Mouse (Mus musculus) heart, embryonic 11.5 days (tissue): Measurements from ENCODE around the gene Adgrl2. TPM values are rescaled to one million over a fixed set of nuclear protein-coding genes. Genes with fewer than 3 reads are reported as not detected.

ENCODE experiments used
- ATAC-seq: fragments of 200-750 bp; cut with Nextera tagmentation; replicated peaks from 2 replicates; pipeline ENCODE4 v1.8.0; 2017; ENCODE audit warnings: moderate library complexity; ENCODE audit not compliant: insufficient number of reproducible peaks, low FRiP score, low TSS enrichment
- H3K27ac ChIP-seq: fragments of 300-500 bp; sonication (generic); 2 replicates; pipeline ENCODE4 v1.5.1; 2014; ENCODE audit warnings: mild to moderate bottlenecking, low read depth, low read length
- H3K27me3 ChIP-seq: fragments of 300-500 bp; sonication (generic); 2 replicates; pipeline ENCODE4 v1.6.1; 2014; ENCODE audit warnings: mild to moderate bottlenecking, low read length, mixed read lengths; ENCODE audit not compliant: control insufficient read depth, insufficient read depth
- H3K36me3 ChIP-seq: fragments of 300-500 bp; sonication (generic); 2 replicates; pipeline ENCODE4 v1.6.1; 2014; ENCODE audit warnings: mild to moderate bottlenecking, low read length, moderate library complexity, mixed read lengths; ENCODE audit not compliant: control insufficient read depth, insufficient read depth
- H3K4me1 ChIP-seq: fragments of 300-500 bp; sonication (generic); 2 replicates; pipeline ENCODE4 v1.6.1; 2014; ENCODE audit warnings: low read length; ENCODE audit not compliant: control insufficient read depth, insufficient read depth
- H3K4me2 ChIP-seq: fragments of 300-500 bp; sonication (generic); 2 replicates; pipeline ENCODE4 v1.6.1; 2014; ENCODE audit warnings: mild to moderate bottlenecking, moderate library complexity
- H3K4me3 ChIP-seq: fragments of 300-500 bp; sonication (generic); 2 replicates; pipeline ENCODE4 v1.5.1; 2014; ENCODE audit warnings: low read depth, low read length
- H3K9ac ChIP-seq: fragments of 300-500 bp; sonication (generic); 2 replicates; pipeline ENCODE4 v1.6.1; 2014; ENCODE audit warnings: mild to moderate bottlenecking, low read depth, low read length, moderate library complexity
- H3K9me3 ChIP-seq: fragments of 300-500 bp; sonication (generic); replicated peaks from 2 replicates; pipeline ENCODE4 v1.6.1; 2016; ENCODE audit warnings: low read length; ENCODE audit not compliant: control insufficient read depth
- WGBS: fragments of 180-500 bp; shearing (Covaris S2); extraction: QIAGEN DNeasy Blood & Tissue Kit; methylation state at CpG from one replicate; pipeline ENCODE4 v1.1.7; 2014; ENCODE audit not compliant: insufficient replicate concordance; 5-methylcytosine and 5-hydroxymethylcytosine counted together
- polyA plus RNA-seq: library from polyadenylated mRNA; unstranded; fragments of >200 nt; fragmentation: Nextera tagmentation; extraction: Ambion mirVana; gene quantifications from 2 replicates; pipeline ENCODE4 v1.2.1, GENCODE M21; 2014

Adgrl2 gene
- polyA plus RNA-seq, 1 experiment from 2014 or later = 37.3 TPM

DNA sequence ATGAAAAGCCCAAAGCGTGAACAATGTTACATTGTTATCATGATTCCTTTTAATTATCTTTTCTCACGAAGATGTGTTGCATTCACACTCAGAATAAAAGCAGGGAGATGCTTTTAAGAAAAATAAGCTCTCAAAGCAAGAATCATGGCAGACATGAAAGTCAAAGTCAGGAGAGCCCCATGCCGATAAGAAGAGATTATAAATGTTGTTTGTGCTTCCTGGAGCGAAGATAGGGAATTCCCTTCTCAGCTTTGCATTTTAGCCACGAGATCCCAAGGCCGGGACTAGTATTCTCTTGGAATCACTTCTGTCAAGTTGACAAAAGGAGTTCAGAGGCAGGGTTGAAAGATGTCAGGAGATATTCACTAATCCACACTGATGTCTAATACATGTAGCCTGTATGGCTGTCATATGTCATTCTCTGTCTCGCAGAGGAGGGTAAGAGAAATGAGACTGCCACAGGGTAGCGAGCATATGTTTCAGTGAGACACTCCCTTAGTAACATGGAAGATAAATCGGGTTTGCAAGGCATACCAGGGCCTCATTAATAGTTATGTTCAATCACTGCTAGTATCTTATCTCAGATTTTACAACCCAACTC is 42.5 kb downstream of the Adgrl2 start:
- no peak for ATAC-seq
- 36% methylated on average over 9 of the region's 9 CpGs for WGBS
- Histone ChIP-seq H3K27ac (no peak overlapping the region), H3K4me1 (peaks cover 17% of the 10 kb centered on the region), H3K4me2 (0 out of 2 replicates have a peak overlapping the region, but pooled peaks have one; percentile 4), H3K9me3 (no peaks in the 10 kb centered on the region), H3K36me3 (no peaks in the 10 kb centered on the region), H3K27me3 (no peaks in the 10 kb centered on the region), H3K4me3 (no peak overlapping the region), H3K9ac (no peak overlapping the region)

DNA sequence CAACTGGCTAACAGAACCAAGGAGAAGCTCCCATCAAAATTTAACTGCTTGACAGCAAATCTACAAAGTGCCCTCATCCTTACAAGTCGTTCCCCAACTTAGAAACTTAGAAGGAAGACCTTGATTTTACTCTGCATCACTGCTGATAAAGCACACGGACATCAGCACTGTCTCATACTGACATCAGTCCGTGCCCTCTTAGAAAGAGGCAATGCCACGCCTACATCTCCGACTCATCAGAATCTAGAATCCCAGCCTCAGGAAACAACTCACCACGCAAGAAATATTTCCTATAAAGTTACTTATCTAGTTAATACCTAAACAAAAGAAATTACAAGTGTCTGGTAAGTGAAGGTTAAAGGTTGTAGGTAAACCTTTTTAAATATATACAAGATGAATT is 43.1 kb downstream of the Adgrl2 start:
- no peak overlapping the region for H3K27ac ChIP-seq
- H3K9me3 ChIP-seq = no peaks in the 10 kb centered on the region
- no peak overlapping the region for H3K4me2 ChIP-seq
- no peaks in the 10 kb centered on the region for H3K36me3 ChIP-seq
- H3K27me3 ChIP-seq = no peaks in the 10 kb centered on the region
- H3K9ac ChIP-seq = no peak overlapping the region
- 49% methylated on average over 6 of the region's 6 CpGs for WGBS
- peaks cover 20% of the 10 kb centered on the region for H3K4me1 ChIP-seq
- H3K4me3 ChIP-seq = no peak overlapping the region
- ATAC-seq = no peak

DNA sequence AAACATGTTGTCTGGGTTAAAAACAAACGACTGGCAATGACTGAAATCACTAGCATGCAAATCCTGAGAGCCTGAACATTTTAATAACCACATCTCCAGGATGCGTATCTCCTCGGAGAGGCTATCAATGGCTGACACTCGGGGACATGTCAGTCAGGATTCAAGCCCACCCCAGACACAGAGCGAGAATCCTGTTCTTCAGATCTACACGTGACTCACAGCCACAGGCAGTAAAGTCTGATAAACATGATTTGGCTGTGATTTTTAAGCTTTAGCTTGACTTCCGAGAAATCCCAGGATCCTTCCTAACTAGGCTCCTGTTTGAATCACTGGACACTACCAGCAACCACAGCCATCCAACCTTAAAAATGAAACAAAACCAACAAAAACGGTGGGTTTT is 44.8 kb downstream of the Adgrl2 start:
- Histone ChIP-seq H3K9ac (peak overlapping the region; percentile 61; the same call in 1 of the 2 replicates), H3K4me2 (peak overlapping the region; percentile 55), H3K27me3 (no peaks in the 10 kb centered on the region), H3K36me3 (no peaks in the 10 kb centered on the region), H3K4me1 (peaks cover 20% of the 10 kb centered on the region), H3K4me3 (no peak overlapping the region), H3K27ac (peak overlapping the region; percentile 50), H3K9me3 (no peaks in the 10 kb centered on the region)
- 22% methylated on average over 8 of the region's 8 CpGs for WGBS
- no peak for ATAC-seq

DNA sequence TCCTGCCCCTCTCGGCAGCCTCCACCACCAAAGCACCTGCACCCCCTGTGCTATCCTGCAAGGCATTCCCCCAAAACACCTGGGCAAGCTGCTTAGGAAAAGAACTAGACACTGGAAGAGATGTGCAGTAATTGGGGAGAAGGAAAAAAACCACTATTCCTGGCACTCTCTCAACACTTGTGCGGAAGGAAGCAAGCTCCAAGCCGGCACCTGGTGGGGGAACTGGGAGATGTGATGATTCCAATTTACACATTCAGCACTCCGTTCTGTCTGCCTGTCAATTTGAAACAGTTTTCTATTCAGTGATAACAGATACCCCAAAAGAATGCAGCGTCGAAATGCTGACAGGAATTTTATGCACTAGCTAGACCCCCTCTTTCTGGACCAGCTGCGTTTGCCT is 50.9 kb downstream of the Adgrl2 start:
- Histone ChIP-seq H3K9me3 (no peaks in the 10 kb centered on the region), H3K36me3 (no peaks in the 10 kb centered on the region), H3K4me2 (peak overlapping the region; percentile 2), H3K27ac (no peak overlapping the region), H3K4me1 (peaks cover 24% of the 10 kb centered on the region), H3K4me3 (no peak overlapping the region), H3K9ac (no peak overlapping the region), H3K27me3 (no peaks in the 10 kb centered on the region)
- no peak for ATAC-seq
- 22% methylated on average over 7 of the region's 7 CpGs for WGBS

DNA sequence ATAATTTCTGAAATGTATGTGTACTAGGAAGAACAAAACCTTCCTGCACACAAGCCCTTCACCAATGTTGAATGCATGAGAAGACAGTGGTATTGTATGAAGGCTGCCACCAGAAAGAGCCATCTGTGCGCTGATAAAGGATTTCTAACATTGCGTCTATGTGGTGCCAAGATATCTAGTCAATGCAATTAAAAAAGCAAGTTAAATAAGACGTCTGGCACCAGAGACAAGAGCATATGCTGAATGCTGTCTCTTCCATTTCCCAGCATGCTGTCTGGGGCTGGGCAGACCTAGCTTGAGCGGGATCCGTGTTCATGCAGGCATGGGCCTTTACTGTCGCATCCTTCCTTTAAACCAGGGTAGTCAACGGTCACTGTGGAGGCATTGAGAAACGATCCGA is 55.3 kb downstream of the Adgrl2 start:
- Histone ChIP-seq H3K4me2 (no peak overlapping the region), H3K9ac (no peak overlapping the region), H3K4me1 (peaks cover 17% of the 10 kb centered on the region), H3K36me3 (no peaks in the 10 kb centered on the region), H3K9me3 (no peaks in the 10 kb centered on the region), H3K27me3 (no peaks in the 10 kb centered on the region), H3K27ac (no peak overlapping the region), H3K4me3 (no peak overlapping the region)
- 68% methylated on average over 9 of the region's 9 CpGs for WGBS
- ATAC-seq = no peak

DNA sequence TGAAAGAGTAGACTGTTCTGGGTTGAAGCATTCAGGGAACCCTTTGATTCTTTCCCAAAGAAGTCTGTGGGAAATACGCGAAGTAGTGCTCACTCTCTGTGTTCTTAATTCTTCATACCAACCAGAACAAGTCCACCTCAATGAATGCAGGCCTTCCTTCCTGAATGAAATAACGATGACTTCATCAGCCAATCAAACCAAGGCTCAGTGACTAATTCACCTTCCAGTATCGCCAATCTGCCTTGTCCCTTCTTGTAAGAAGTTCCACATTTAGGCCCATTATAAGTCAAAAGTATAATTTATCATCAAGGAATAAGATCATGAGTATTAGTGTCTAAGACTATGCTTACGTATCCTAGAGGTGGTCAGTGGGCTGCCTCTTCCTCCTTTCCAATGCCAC is 56.1 kb downstream of the Adgrl2 start:
- WGBS = 76% methylated on average over 5 of the region's 5 CpGs
- Histone ChIP-seq H3K4me3 (no peak overlapping the region), H3K36me3 (no peaks in the 10 kb centered on the region), H3K4me1 (peaks cover 12% of the 10 kb centered on the region), H3K27me3 (no peaks in the 10 kb centered on the region), H3K4me2 (no peak overlapping the region), H3K27ac (no peak overlapping the region), H3K9ac (no peak overlapping the region), H3K9me3 (no peaks in the 10 kb centered on the region)
- no peak for ATAC-seq

DNA sequence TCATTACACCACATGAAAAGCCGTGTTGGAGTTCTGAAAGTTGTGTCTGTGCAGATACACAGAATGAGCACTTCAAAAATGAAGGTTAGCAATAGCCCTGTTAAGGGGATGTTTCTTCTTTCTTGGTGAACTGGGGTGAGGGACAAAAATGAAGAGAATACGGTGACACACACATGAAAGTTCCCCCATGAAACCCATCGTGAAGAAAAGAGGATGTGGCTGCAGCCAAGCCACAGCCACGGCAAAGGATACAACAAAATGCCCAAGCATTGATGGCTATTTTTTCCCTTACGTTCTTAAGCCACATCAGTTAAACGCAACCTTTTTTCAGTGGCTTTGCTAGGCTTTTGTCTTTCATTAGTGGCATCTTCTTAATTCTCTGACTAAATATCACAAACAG is 57.2 kb downstream of the Adgrl2 start:
- H3K9me3 ChIP-seq = no peaks in the 10 kb centered on the region
- no peaks in the 10 kb centered on the region for H3K36me3 ChIP-seq
- no peaks in the 10 kb centered on the region for H3K27me3 ChIP-seq
- H3K4me3 ChIP-seq = no peak overlapping the region
- no peak for ATAC-seq
- H3K4me2 ChIP-seq = no peak overlapping the region
- WGBS = 84% methylated on average over 6 of the region's 6 CpGs
- no peak overlapping the region for H3K27ac ChIP-seq
- H3K9ac ChIP-seq = no peak overlapping the region
- H3K4me1 ChIP-seq = peaks cover 10% of the 10 kb centered on the region

DNA sequence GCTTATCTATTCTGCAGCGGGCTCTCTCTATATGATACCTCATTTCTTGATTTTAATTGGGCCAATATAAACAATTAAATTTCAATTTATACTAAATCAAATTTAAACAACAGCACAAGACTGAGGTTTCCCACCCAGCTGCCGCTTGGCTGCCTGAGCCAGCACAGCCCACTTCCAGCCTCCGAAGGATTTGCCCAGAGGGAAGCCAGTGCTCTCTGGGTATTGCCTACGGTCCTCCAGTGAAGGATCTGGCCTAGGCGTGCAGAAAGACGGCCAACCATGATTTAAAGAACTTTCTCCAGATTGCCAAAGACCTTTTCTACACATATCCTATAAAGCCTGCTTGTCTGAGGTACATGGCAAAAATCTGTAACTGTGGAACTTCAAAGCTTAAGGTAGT is 59.4 kb downstream of the Adgrl2 start:
- no peak for ATAC-seq
- Histone ChIP-seq H3K4me2 (no peak overlapping the region), H3K4me1 (peaks cover 14% of the 10 kb centered on the region), H3K4me3 (no peak overlapping the region), H3K27me3 (no peaks in the 10 kb centered on the region), H3K36me3 (no peaks in the 10 kb centered on the region), H3K27ac (no peak overlapping the region), H3K9ac (no peak overlapping the region), H3K9me3 (no peaks in the 10 kb centered on the region)
- WGBS = 85% methylated on average over 6 of the region's 6 CpGs

DNA sequence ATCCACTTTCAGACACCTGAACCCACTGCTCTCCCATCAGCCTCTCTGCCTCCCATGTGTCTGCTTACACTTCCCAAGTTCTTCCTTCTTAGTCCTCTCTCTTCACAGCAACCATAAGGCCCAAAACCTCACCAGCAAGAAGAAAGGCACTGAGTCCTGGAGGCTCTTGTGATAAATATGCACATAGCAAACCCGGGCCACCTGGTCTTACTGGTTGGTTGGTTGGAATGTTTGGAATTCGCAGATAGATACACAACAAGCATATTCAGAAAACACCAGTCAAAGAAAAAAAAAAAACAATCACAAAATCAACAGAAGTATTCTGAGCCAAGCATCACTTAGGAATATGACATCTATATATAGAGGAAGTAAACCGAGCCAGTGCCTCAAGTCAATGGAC is 64.0 kb downstream of the Adgrl2 start:
- H3K36me3 ChIP-seq = no peaks in the 10 kb centered on the region
- no peaks in the 10 kb centered on the region for H3K27me3 ChIP-seq
- no peak overlapping the region for H3K4me3 ChIP-seq
- H3K4me1 ChIP-seq = peaks cover 6% of the 10 kb centered on the region; the same call in 1 of the 2 replicates
- no peak overlapping the region for H3K27ac ChIP-seq
- no peak overlapping the region for H3K9ac ChIP-seq
- no peaks in the 10 kb centered on the region for H3K9me3 ChIP-seq
- ATAC-seq = no peak
- 52% methylated on average over 3 of the region's 3 CpGs for WGBS
- no peak overlapping the region for H3K4me2 ChIP-seq
